Mouse (Mus musculus): ENCODE results near the gene Cpeb4. TPM values are rescaled to one million over a fixed set of nuclear protein-coding genes. Genes with fewer than 3 reads are reported as not detected.

The Cpeb4 gene
- polyA plus RNA-seq, 1 experiment from 2014 or later, result 34.5 TPM

DNA sequence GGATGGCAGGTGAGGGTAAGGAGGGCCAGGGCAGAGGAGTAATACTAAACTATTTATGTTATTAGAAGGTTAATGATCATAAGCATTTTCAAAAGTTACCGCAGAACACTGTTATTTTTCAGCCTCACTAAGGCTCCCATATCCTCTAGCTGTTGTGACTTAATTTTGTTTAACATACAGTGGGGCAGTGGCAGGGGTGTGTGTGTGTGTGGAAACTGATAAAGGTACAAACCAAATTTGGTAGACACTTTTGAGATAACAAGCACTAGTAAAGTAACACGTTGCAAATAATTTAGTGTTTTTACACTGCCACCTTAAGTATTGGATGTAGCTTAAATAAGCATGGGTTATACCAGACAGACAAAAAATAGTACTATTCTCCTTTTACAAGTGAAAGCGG lies 24.9 kb downstream of the Cpeb4 start:
- H3K36me3 ChIP-seq (ENCODE audit: control insufficient read depth, insufficient read depth, low read length), result 0 out of 2 replicates have a peak, but pooled peaks cover 2% of the 10 kb centered on the region
- no peak overlapping the region for H3K9ac ChIP-seq (replicated peaks; ENCODE audit: low read length)
- H3K4me3 ChIP-seq (replicated peaks; ENCODE audit: low read depth, low read length), result no peak overlapping the region
- WGBS, result 93% methylated on average over 3 of the region's 3 CpGs
- no peaks in the 10 kb centered on the region for H3K4me1 ChIP-seq (ENCODE audit: control insufficient read depth, insufficient read depth, low read length)
- H3K27ac ChIP-seq (replicated peaks; ENCODE audit: low read depth, low read length), result no peak overlapping the region
- H3K4me2 ChIP-seq (ENCODE audit: low read length), result no peak overlapping the region
- ATAC-seq (ENCODE audit: low FRiP score, low TSS enrichment) (no peak), DNase-seq (no peak)
- H3K27me3 ChIP-seq (ENCODE audit: control insufficient read depth, insufficient read depth, low read length), result no peaks in the 10 kb centered on the region
- no peaks in the 10 kb centered on the region for H3K9me3 ChIP-seq (ENCODE audit: control insufficient read depth, low read length)

DNA sequence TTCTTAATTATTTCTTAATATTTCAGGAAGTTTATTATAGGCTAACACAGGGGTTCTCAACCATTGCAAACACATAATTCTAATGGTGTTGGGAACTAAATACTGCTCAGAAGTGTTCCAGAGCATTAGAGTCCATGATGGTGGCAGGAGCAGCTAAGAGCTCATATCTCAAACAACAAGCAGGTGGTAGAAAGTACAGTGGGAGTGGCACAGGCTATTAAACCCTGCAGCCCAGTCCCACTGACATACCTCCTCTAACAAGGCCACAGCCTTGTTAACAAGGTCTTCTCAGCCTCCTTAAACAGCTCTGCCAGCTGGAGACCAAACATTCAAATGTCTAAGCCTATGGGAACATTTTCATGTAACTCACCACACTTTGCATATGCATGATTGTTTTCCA lies 27.2 kb downstream of the Cpeb4 start:
- DNase-seq, result no peak
- Histone ChIP-seq H3K4me1 (ENCODE audit: control insufficient read depth, insufficient read depth, low read length) (no peaks in the 10 kb centered on the region), H3K36me3 (ENCODE audit: control insufficient read depth, insufficient read depth, low read length) (no peaks in the 10 kb centered on the region), H3K27me3 (ENCODE audit: control insufficient read depth, insufficient read depth, low read length) (no peaks in the 10 kb centered on the region), H3K4me3 (replicated peaks; ENCODE audit: low read depth, low read length) (no peak overlapping the region), H3K9me3 (ENCODE audit: control insufficient read depth, low read length) (no peaks in the 10 kb centered on the region), H3K27ac (replicated peaks; ENCODE audit: low read depth, low read length) (no peak overlapping the region), H3K4me2 (ENCODE audit: low read length) (no peak overlapping the region), H3K9ac (replicated peaks; ENCODE audit: low read length) (no peak overlapping the region)
- no peak for ATAC-seq (ENCODE audit: low FRiP score, low TSS enrichment)

DNA sequence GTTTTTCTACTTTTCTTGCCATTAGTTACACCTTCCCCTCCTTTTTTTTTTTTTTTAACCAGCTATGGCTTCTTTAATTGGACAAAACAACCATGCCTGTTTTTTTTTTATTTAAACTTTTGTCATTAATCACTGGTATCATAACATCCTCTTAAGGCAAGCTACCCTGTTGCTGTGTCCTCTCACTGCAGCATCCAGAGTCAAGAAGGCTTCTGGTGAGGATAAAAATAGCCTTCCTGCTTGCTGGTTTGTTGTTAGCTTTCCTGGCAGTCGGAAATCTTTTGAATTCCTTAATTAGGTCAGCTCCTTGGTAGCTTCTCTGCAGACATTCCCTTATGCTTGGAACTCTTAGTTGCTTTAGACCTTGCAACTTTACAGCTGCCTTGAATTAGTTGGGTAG lies 28.7 kb downstream of the Cpeb4 start:
- Histone ChIP-seq H3K27me3 (ENCODE audit: control insufficient read depth, insufficient read depth, low read length) (no peaks in the 10 kb centered on the region), H3K36me3 (ENCODE audit: control insufficient read depth, insufficient read depth, low read length) (no peaks in the 10 kb centered on the region), H3K9ac (replicated peaks; ENCODE audit: low read length) (no peak overlapping the region), H3K4me3 (replicated peaks; ENCODE audit: low read depth, low read length) (no peak overlapping the region), H3K27ac (replicated peaks; ENCODE audit: low read depth, low read length) (no peak overlapping the region), H3K4me2 (ENCODE audit: low read length) (no peak overlapping the region), H3K4me1 (ENCODE audit: control insufficient read depth, insufficient read depth, low read length) (no peaks in the 10 kb centered on the region), H3K9me3 (ENCODE audit: control insufficient read depth, low read length) (no peaks in the 10 kb centered on the region)
- no peak for DNase-seq
- ATAC-seq (ENCODE audit: low FRiP score, low TSS enrichment), result no peak
- 22% methylated on average over 1 of the region's 1 CpGs for WGBS

DNA sequence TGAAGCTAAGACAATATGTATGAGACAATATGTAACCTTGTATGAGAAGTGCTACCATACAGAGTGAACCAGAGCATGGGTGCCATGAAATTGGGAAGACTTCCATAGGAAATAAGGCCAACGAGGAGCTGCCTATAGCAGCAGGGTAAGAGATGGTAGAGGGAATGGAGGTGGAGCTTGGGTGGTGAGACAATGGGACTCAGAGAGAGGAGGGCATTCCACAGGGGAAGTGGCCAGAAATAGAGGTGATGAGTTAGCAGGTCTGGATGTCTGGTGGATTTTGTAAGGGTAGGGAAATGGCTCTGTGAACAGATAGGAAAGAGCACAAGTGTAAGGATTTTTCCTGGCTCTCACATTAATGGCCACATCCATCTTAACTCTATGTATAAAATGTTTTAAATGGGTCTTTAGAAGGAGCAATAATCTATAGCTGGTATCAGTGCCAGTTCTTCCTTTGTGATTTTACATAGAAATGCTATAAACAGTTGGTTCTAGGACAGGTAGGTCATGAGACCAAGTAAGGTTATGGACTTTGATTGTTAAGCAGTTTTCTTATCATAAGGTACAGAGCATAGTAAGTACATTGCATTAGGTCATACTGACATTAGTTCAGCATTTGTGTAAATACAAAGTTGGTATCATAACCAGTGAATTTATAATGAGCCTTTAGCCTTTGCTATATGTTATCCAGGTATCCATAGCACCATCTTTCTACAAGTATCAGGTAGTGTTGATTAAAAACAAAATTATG lies 30.4 kb downstream of the Cpeb4 start:
- H3K9me3 ChIP-seq (ENCODE audit: control insufficient read depth, low read length), result no peaks in the 10 kb centered on the region
- no peak overlapping the region for H3K4me3 ChIP-seq (replicated peaks; ENCODE audit: low read depth, low read length)
- no peak overlapping the region for H3K9ac ChIP-seq (replicated peaks; ENCODE audit: low read length)
- H3K4me1 ChIP-seq (ENCODE audit: control insufficient read depth, insufficient read depth, low read length), result no peaks in the 10 kb centered on the region
- no peak for ATAC-seq (ENCODE audit: low FRiP score, low TSS enrichment)
- no peak overlapping the region for H3K27ac ChIP-seq (replicated peaks; ENCODE audit: low read depth, low read length)
- no peak for DNase-seq
- no peak overlapping the region for H3K4me2 ChIP-seq (ENCODE audit: low read length)
- H3K27me3 ChIP-seq (ENCODE audit: control insufficient read depth, insufficient read depth, low read length), result no peaks in the 10 kb centered on the region
- WGBS, result 81% methylated on average over 1 of the region's 1 CpGs
- H3K36me3 ChIP-seq (ENCODE audit: control insufficient read depth, insufficient read depth, low read length), result no peaks in the 10 kb centered on the region

DNA sequence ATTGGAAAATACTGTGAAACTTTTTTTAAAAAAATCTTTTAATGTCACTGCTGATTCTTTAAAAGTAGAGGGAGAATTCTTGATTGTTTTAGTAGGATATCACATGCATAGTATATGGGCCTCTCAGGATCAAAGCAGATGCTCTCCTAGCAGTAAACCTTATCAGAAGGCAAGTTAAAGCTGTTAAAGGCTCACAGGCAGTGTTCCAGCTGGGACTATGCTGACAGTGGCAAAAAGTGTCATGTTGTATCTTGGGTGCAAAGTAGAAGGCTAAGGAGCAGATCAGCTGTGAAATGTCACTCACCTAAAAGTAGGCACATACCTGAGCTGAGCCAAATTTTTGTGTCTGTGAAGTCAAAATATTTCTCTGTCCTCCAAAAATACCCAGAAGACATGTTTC lies 34.5 kb downstream of the Cpeb4 start:
- Histone ChIP-seq H3K27ac (replicated peaks; ENCODE audit: low read depth, low read length) (no peak overlapping the region), H3K4me1 (ENCODE audit: control insufficient read depth, insufficient read depth, low read length) (no peaks in the 10 kb centered on the region), H3K9ac (replicated peaks; ENCODE audit: low read length) (no peak overlapping the region), H3K36me3 (ENCODE audit: control insufficient read depth, insufficient read depth, low read length) (no peaks in the 10 kb centered on the region), H3K27me3 (ENCODE audit: control insufficient read depth, insufficient read depth, low read length) (no peaks in the 10 kb centered on the region), H3K4me2 (ENCODE audit: low read length) (no peak overlapping the region), H3K4me3 (replicated peaks; ENCODE audit: low read depth, low read length) (no peak overlapping the region), H3K9me3 (ENCODE audit: control insufficient read depth, low read length) (no peaks in the 10 kb centered on the region)
- no peak for ATAC-seq (ENCODE audit: low FRiP score, low TSS enrichment)
- no peak for DNase-seq

DNA sequence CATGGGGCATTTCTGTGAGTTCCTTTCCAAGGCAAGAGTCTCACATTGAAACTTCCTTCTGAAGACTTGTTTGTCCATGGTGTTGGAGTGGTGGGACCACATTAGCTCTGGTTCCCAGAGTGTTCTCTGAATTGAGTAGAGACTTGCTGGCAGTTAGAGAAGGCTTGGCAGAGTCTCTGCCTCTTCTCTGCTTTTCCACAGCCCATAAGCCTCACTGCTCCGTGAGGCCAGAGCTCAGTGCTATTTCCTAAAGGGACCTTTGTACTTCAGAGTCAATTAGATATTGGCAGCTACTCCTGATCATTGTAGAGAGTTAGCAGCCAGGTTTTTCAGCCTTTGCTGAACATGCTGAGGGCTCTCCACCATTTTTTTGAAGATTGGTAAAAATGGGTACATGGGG lies 35.6 kb downstream of the Cpeb4 start:
- no peaks in the 10 kb centered on the region for H3K9me3 ChIP-seq (ENCODE audit: control insufficient read depth, low read length)
- WGBS, result 58% methylated on average over 1 of the region's 1 CpGs
- no peaks in the 10 kb centered on the region for H3K36me3 ChIP-seq (ENCODE audit: control insufficient read depth, insufficient read depth, low read length)
- no peaks in the 10 kb centered on the region for H3K4me1 ChIP-seq (ENCODE audit: control insufficient read depth, insufficient read depth, low read length)
- no peak for DNase-seq
- no peak overlapping the region for H3K27ac ChIP-seq (replicated peaks; ENCODE audit: low read depth, low read length)
- no peak overlapping the region for H3K9ac ChIP-seq (replicated peaks; ENCODE audit: low read length)
- H3K27me3 ChIP-seq (ENCODE audit: control insufficient read depth, insufficient read depth, low read length), result no peaks in the 10 kb centered on the region
- no peak overlapping the region for H3K4me2 ChIP-seq (ENCODE audit: low read length)
- ATAC-seq (ENCODE audit: low FRiP score, low TSS enrichment), result no peak
- H3K4me3 ChIP-seq (replicated peaks; ENCODE audit: low read depth, low read length), result no peak overlapping the region

DNA sequence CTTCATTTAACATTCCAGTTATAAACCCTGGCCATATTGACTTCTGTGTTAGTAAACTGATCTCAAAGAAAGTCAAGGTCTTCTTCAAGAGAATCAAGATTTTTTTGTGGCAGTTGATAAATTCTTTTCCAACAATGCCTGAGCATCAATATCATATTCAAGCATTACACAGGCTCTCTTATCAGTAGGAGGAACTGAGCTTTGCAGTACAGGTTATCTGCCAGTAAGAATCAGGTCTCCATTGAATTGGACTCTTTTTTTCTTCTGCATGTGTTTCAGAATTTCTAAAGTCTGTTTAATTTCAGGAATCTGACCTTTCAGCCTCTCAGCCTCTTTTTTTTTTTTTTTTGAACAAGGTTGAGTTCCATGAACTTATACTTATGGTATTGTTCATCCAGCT lies 40.9 kb downstream of the Cpeb4 start:
- no peak overlapping the region; the same call in 1 of the 2 replicates for H3K27ac ChIP-seq (replicated peaks; ENCODE audit: low read depth, low read length)
- no peak for ATAC-seq (ENCODE audit: low FRiP score, low TSS enrichment)
- no peaks in the 10 kb centered on the region for H3K4me1 ChIP-seq (ENCODE audit: control insufficient read depth, insufficient read depth, low read length)
- no peaks in the 10 kb centered on the region for H3K27me3 ChIP-seq (ENCODE audit: control insufficient read depth, insufficient read depth, low read length)
- no peak overlapping the region for H3K4me2 ChIP-seq (ENCODE audit: low read length)
- H3K4me3 ChIP-seq (replicated peaks; ENCODE audit: low read depth, low read length), result no peak overlapping the region
- DNase-seq, result no peak
- H3K9me3 ChIP-seq (ENCODE audit: control insufficient read depth, low read length), result no peaks in the 10 kb centered on the region
- no peaks in the 10 kb centered on the region for H3K36me3 ChIP-seq (ENCODE audit: control insufficient read depth, insufficient read depth, low read length)
- no peak overlapping the region for H3K9ac ChIP-seq (replicated peaks; ENCODE audit: low read length)

DNA sequence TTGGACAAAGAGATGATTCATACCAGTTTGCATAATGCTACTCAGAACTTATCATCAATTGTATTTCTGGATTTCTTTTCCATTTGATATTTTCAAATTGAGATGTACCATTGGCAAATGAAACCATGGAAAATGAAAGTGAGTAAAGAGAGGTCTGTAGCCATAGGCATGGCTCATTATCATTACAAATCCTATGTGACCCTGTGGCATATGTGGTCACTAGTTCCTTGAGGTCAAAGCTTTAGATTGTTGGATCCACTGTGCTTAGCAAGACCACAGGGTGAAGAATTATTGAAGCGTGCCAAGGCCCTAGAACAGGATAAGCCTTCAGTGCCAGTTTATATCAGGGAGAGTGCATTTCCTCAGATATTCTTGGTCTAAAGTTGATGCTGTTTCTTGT lies 45.8 kb downstream of the Cpeb4 start:
- Histone ChIP-seq H3K4me3 (replicated peaks; ENCODE audit: low read depth, low read length) (no peak overlapping the region), H3K27me3 (ENCODE audit: control insufficient read depth, insufficient read depth, low read length) (no peaks in the 10 kb centered on the region), H3K27ac (replicated peaks; ENCODE audit: low read depth, low read length) (no peak overlapping the region), H3K9me3 (ENCODE audit: control insufficient read depth, low read length) (no peaks in the 10 kb centered on the region), H3K9ac (replicated peaks; ENCODE audit: low read length) (no peak overlapping the region), H3K4me1 (ENCODE audit: control insufficient read depth, insufficient read depth, low read length) (no peaks in the 10 kb centered on the region), H3K36me3 (ENCODE audit: control insufficient read depth, insufficient read depth, low read length) (peaks cover 13% of the 10 kb centered on the region), H3K4me2 (ENCODE audit: low read length) (no peak overlapping the region)
- DNase-seq (no peak), ATAC-seq (ENCODE audit: low FRiP score, low TSS enrichment) (no peak)
- WGBS, result 90% methylated on average over 1 of the region's 1 CpGs

DNA sequence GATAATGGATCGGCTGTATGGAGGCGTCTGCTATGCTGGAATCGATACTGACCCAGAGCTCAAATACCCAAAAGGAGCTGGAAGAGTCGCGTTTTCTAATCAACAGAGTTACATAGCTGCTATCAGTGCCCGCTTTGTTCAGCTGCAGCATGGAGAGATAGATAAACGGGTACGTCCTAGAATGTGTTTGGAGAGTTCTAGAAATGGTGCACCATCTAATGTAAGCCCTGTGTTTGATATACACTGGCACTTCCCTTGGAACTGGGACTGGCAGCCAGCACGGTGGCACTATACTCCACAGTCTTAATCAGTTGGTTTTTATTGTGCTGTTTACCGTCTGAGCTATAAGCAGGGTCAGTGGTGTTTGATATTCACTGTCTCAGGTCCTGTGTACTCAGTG lies 58.0 kb downstream of the Cpeb4 start:
- ATAC-seq (ENCODE audit: low FRiP score, low TSS enrichment) (no peak), DNase-seq (no peak)
- Histone ChIP-seq H3K4me1 (ENCODE audit: control insufficient read depth, insufficient read depth, low read length) (no peaks in the 10 kb centered on the region), H3K4me2 (ENCODE audit: low read length) (no peak overlapping the region), H3K36me3 (ENCODE audit: control insufficient read depth, insufficient read depth, low read length) (peaks cover 76% of the 10 kb centered on the region), H3K4me3 (replicated peaks; ENCODE audit: low read depth, low read length) (no peak overlapping the region), H3K27me3 (ENCODE audit: control insufficient read depth, insufficient read depth, low read length) (no peaks in the 10 kb centered on the region), H3K27ac (replicated peaks; ENCODE audit: low read depth, low read length) (no peak overlapping the region), H3K9ac (replicated peaks; ENCODE audit: low read length) (no peak overlapping the region), H3K9me3 (ENCODE audit: control insufficient read depth, low read length) (no peaks in the 10 kb centered on the region)
- WGBS, result 96% methylated on average over 10 of the region's 10 CpGs
